Mouse (Mus musculus) liver, postnatal 0 days (tissue): ENCODE measurements around the gene Sco1. TPM values are rescaled to one million over a fixed set of nuclear protein-coding genes. Genes with fewer than 3 reads are reported as not detected.

Experiments used
- ATAC-seq: fragments of 200-750 bp; cut with Nextera tagmentation; 2 replicates; pipeline ENCODE4 v1.8.0; 2017; ENCODE audit warnings: mild to moderate bottlenecking, moderate library complexity
- DNase-seq: peaks from one replicate; pipeline ENCODE4 v3.0.0-alpha.2; 2016
- H3K27ac ChIP-seq: fragments of 300-500 bp; sonication (generic); 2 replicates; pipeline ENCODE4 v1.5.1; 2014; ENCODE audit warnings: antibody characterized with exemption, moderate library complexity, mild to moderate bottlenecking, low read depth
- H3K27me3 ChIP-seq: fragments of 300-500 bp; sonication (generic); 2 replicates; pipeline ENCODE4 v1.6.1; 2014; ENCODE audit warnings: low read length, control low read depth, mixed read lengths; ENCODE audit not compliant: insufficient read depth
- H3K36me3 ChIP-seq: fragments of 300-500 bp; sonication (generic); replicated peaks from 2 replicates; pipeline ENCODE4 v1.6.1; 2014; ENCODE audit warnings: mild to moderate bottlenecking, control low read depth, low read length, moderate library complexity, mixed read lengths; ENCODE audit not compliant: insufficient read depth
- H3K4me1 ChIP-seq: fragments of 300-500 bp; sonication (generic); 2 replicates; pipeline ENCODE4 v1.6.1; 2014; ENCODE audit warnings: antibody characterized with exemption, mild to moderate bottlenecking, control low read depth; ENCODE audit not compliant: insufficient read depth
- H3K4me2 ChIP-seq: fragments of 300-500 bp; sonication (generic); 2 replicates; pipeline ENCODE4 v1.6.1; 2014; ENCODE audit warnings: low read depth, mild to moderate bottlenecking, low read length, moderate library complexity, mixed read lengths
- H3K4me3 ChIP-seq: fragments of 300-500 bp; sonication (generic); 2 replicates; pipeline ENCODE4 v1.5.1; 2014; ENCODE audit warnings: low read depth, low read length
- H3K9ac ChIP-seq: fragments of 300-500 bp; sonication (generic); replicated peaks from 2 replicates; pipeline ENCODE4 v1.6.1; 2014; ENCODE audit warnings: mild to moderate bottlenecking, moderate library complexity
- H3K9me3 ChIP-seq: fragments of 300-500 bp; sonication (generic); 2 replicates; pipeline ENCODE4 v1.6.1; 2016; ENCODE audit warnings: mild to moderate bottlenecking, control low read depth, low read length, mixed read lengths
- CTCF ChIP-seq: sonication (generic); IDR thresholded peaks from 2 replicates; pipeline ENCODE4 v1.5.1; 2016; ENCODE audit warnings: antibody characterized with exemption, low read depth
- EP300 ChIP-seq: IDR thresholded peaks from 2 replicates; pipeline ENCODE4 v1.6.1; 2016; ENCODE audit warnings: antibody characterized with exemption, low read depth, mild to moderate bottlenecking
- WGBS: fragments of 180-500 bp; shearing (Covaris S2); extraction: QIAGEN DNeasy Blood & Tissue Kit; methylation state at CpG from one replicate; pipeline ENCODE4 v1.1.7; 2014; ENCODE audit not compliant: insufficient replicate concordance; 5-methylcytosine and 5-hydroxymethylcytosine counted together
- polyA plus RNA-seq: library from polyadenylated mRNA; unstranded; fragments of >200 nt; fragmentation: Nextera tagmentation; extraction: Ambion mirVana; gene quantifications from 2 replicates; pipeline ENCODE4 v1.2.1, GENCODE M21; 2015

Gene Sco1
- polyA plus RNA-seq, 1 experiment from 2014 or later, result 7.4 TPM

DNA sequence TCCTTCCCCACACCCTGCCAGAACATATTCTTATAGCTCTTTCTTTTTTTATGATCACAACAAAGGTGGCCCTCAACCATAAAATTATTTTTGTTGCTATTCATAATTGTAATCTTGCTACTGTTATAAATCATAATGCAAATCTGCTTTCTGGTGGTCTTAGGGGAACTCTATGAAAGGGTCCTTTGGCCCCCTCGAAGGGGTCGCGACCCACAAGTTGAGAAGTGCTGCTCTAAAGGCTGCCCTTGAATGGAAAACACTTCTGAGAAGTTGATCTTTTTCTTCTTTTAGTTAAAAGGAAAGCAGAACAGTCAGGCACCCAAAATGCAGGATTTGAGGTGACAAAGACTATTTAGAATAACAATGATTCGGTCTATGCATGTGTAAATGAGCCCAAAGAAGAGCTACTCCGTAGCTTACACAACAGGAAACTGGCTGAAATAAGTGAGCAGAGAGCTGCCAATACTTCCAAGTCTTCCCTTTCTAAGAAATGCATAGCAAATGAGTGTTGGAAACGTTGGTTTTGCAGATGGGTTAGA is 28.6 kb upstream of the Sco1 start:
- H3K9ac ChIP-seq, result no peak overlapping the region
- 0 out of 2 replicates have a peak, but pooled peaks cover 3% of the 10 kb centered on the region for H3K27me3 ChIP-seq
- H3K4me1 ChIP-seq, result 0 out of 2 replicates have a peak, but pooled peaks cover 8% of the 10 kb centered on the region
- no peaks in the 10 kb centered on the region for H3K36me3 ChIP-seq
- H3K4me2 ChIP-seq, result peak overlapping the region; percentile 75
- TF ChIP-seq EP300 (no peak), CTCF (no peak)
- no peaks in the 10 kb centered on the region for H3K9me3 ChIP-seq
- ATAC-seq, result no peak
- WGBS, result 43% methylated on average over 6 of the region's 6 CpGs
- no peak overlapping the region for H3K27ac ChIP-seq
- H3K4me3 ChIP-seq, result no peak overlapping the region
- DNase-seq, result no peak

DNA sequence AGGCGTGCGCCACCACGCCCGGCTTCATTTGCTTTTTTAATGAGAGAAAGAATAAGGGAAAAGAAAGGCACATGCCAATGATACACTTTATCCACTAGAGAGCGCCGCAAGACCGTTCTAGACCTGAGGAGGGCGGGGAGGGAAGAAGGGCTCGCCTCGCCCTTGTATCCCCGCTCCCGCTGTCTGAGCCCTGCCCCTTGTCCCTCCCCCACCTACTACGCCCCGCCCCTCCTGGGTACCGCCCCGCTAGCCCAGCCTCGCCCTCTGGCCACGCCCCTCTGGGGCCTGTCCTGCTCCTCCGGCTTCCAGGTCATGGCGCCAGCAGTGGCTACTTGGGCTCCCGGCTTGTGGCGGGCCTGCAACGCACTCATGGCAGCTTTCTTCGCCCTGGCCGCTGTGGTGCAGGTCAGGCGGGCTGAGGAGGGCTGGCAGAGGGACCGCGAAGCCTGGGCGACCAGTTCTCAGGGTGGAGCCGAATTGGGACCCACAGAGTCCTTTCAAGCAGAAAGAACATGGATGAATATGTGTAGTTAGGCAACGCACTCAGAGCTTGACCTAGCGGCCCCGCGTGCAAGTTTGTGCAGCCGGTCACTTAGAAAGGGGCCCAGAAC is 27.5 kb upstream of the Sco1 start, which contains the start of gene Tmem220:
TSS of gene Tmem220 (plus strand) at position 288 of the 611 bp plus-strand sequence.
- Histone ChIP-seq H3K27ac (peak within 1 kb of the TSS; percentile 46; the same call in 1 of the 2 replicates), H3K4me2 (peak within 1 kb of the TSS; percentile 75), H3K9ac (peak within 1 kb of the TSS; percentile 60), H3K4me3 (peak within 1 kb of the TSS; percentile 48), H3K27me3 (no peaks in the 10 kb centered on the region), H3K9me3 (no peaks in the 10 kb centered on the region), H3K36me3 (no peaks in the 10 kb centered on the region), H3K4me1 (0 out of 2 replicates have a peak, but pooled peaks cover 8% of the 10 kb centered on the region)
- peak; percentile 98 for DNase-seq
- 2% methylated on average over 35 of the region's 35 CpGs for WGBS
- ATAC-seq, result peak; percentile 100
- TF ChIP-seq CTCF (peak; percentile 90), EP300 (no peak)

DNA sequence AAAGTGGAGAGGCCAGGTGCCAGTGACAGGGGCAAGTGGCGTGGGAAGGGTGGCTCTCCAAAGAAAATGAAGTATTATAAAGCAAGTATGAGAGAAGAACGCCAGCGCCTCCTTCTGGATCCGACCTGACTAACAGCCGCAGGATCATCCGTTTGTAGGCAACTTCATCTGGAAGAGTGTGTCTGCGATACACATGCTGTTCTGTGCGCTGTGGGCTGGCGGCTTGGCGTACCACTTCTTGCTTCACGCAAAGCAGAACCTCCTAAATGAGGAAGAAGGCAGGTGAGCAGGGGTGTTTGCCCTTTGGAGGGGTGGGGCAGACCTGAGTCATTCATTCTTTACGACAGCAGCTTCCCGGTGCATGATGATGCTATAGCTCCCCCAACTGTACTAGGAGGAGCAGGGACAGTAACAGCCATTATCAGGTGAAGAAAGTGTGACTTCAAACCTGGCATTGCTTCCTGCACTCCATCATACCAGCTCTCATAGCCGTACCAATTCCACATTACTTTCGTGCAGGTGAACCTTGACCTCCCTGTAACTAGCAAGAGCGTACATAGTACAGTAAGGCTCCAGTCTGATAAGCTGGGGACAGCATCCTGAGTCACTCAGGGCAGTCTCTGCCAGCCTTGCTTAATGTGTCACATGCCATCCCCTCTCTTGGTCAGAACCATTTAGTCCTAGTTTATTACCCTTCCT is 21.4 kb upstream of the Sco1 start:
- no peak for ATAC-seq
- no peak overlapping the region for H3K9ac ChIP-seq
- H3K27ac ChIP-seq, result no peak overlapping the region
- peaks cover 9% of the 10 kb centered on the region; the same call in 1 of the 2 replicates for H3K4me1 ChIP-seq
- 43% methylated on average over 16 of the region's 16 CpGs for WGBS
- peak; percentile 33 for DNase-seq
- no peak overlapping the region for H3K4me2 ChIP-seq
- no peaks in the 10 kb centered on the region for H3K27me3 ChIP-seq
- no peak overlapping the region for H3K4me3 ChIP-seq
- no peaks in the 10 kb centered on the region for H3K9me3 ChIP-seq
- no peaks in the 10 kb centered on the region for H3K36me3 ChIP-seq
- TF ChIP-seq CTCF (peak; percentile 13; the same call in 1 of the 2 replicates), EP300 (no peak)

DNA sequence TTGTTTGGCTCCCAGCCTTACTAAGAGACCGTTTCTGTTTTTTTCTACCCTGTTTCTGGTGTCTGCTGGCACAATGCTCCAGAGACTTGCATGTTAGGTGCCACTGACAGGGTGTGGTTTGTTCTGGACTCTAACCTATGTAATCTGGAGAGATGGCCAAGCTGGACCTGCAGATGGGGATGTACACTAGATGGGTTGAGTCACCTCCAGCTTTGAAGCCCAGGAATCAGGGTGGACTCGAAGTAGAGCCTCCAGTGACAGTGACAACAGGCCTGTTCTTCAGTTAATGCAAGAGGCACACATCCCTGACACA is 20.9 kb upstream of the Sco1 start:
- H3K36me3 ChIP-seq, result no peaks in the 10 kb centered on the region
- peaks cover 9% of the 10 kb centered on the region; the same call in 1 of the 2 replicates for H3K4me1 ChIP-seq
- H3K9me3 ChIP-seq, result no peaks in the 10 kb centered on the region
- TF ChIP-seq EP300, result no peak
- TF ChIP-seq CTCF, result no peak
- H3K27me3 ChIP-seq, result no peaks in the 10 kb centered on the region
- no peak overlapping the region for H3K4me2 ChIP-seq
- 62% methylated on average over 2 of the region's 2 CpGs for WGBS
- DNase-seq (no peak), ATAC-seq (no peak)
- no peak overlapping the region for H3K9ac ChIP-seq
- no peak overlapping the region for H3K27ac ChIP-seq
- no peak overlapping the region for H3K4me3 ChIP-seq

DNA sequence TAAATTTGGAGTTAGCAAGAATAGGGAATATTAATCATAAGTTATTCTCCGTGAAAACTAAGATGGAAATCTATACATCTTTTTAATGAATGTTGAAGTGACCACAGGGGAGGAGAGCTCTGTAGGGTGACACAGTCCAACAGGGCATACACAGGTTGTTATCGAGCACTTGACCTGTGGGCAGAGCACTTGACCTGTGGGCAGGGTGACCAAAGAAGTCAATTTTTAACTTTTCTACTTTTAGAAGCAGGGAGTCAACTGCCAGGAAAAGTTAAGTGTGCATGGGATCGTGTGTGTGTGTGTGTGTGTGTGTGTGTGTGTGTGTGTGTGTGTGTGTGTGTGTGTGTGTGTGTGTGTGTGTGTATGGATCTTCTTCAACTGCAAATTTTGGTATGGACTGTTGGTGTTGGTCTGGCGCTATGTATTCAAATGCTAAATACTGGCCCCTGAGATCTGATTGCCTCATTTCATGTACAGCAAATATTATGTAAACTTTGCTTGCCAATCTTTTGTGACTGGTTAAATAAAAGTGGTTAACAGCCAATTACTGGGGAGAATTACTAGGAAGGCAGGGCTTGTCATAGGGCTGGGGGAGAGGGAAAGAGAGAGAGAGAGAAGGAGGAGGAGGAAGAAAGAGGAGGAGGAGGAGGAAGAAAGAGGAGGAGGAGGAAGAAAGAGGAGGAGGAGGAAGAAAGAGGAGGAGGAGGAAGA is 17.5 kb upstream of the Sco1 start:
- Histone ChIP-seq H3K36me3 (peaks cover 17% of the 10 kb centered on the region), H3K9me3 (no peaks in the 10 kb centered on the region), H3K4me1 (peaks cover 9% of the 10 kb centered on the region; the same call in 1 of the 2 replicates), H3K27me3 (no peaks in the 10 kb centered on the region), H3K27ac (peak overlapping the region; percentile 83), H3K4me2 (peak overlapping the region; percentile 31; the same call in 1 of the 2 replicates), H3K4me3 (no peak overlapping the region), H3K9ac (no peak overlapping the region)
- 53% methylated on average over 4 of the region's 4 CpGs for WGBS
- peak; percentile 93 for ATAC-seq
- DNase-seq, result peak; percentile 41
- TF ChIP-seq CTCF (no peak), EP300 (no peak)

DNA sequence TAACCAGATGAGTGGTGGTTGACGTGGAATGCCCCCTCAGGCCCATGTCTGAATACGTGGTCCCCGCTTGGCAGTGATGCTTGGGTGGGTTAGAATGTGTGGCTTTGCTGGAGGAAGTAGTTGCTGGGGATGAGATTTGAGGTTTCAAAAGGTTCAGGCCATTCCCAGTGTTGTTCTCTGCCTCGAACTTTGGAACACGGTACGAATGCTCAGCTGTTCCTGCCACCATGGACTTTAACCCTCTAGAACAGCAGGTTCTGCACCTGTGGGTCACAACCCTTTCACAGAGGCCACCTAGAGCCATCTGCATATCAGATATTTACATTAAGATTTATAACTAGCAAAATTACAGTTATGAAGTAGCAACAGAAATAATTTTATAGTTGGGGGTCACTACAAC is 16.2 kb upstream of the Sco1 start:
- Histone ChIP-seq H3K9me3 (no peaks in the 10 kb centered on the region), H3K4me1 (peaks cover 9% of the 10 kb centered on the region; the same call in 1 of the 2 replicates), H3K9ac (no peak overlapping the region), H3K27ac (peak overlapping the region; percentile 81), H3K36me3 (peaks cover 27% of the 10 kb centered on the region), H3K4me3 (no peak overlapping the region), H3K4me2 (0 out of 2 replicates have a peak overlapping the region, but pooled peaks have one; percentile 31), H3K27me3 (no peaks in the 10 kb centered on the region)
- ATAC-seq (peak; percentile 58), DNase-seq (no peak)
- 66% methylated on average over 6 of the region's 6 CpGs for WGBS
- TF ChIP-seq CTCF, result no peak
- TF ChIP-seq EP300, result peak; percentile 25; the same call in 1 of the 2 replicates
